Mouse (Mus musculus): Measurements from ENCODE around the gene Srpr. TPM values are rescaled to one million over a fixed set of nuclear protein-coding genes. Genes with fewer than 3 reads are reported as not detected.
A peak's percentile ranks its signal among the peaks of the same experiment; 100 is the strongest.

Srpr gene
- polyA plus RNA-seq, 1 experiment = 39.7 TPM

DNA sequence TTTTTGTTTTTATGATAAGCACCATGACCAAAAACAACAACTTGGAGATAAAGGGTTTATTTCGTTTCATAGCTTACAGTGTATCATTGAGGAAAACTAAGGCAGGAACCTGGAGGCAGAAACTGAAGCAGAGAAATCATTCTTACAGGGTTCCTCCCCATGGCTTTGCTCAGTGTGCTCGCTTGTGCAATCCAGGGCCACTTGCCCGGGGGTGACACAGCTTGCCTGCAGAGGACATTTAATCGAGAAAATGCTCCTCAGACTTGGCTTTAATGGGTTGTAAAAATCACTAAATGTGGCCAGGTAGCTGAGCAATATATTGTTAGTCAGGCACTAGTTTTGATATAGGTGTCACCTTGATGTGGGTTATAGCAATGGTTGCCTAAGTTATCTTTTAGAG is 78.5 kb downstream of the Srpr start:
- H3K27me3 ChIP-seq (ENCODE audit: control insufficient read depth, insufficient read depth, low read length) = no peaks in the 10 kb centered on the region
- H3K36me3 ChIP-seq (ENCODE audit: control insufficient read depth, insufficient read depth, low read length) = peaks cover 20% of the 10 kb centered on the region
- H3K4me3 ChIP-seq (ENCODE audit: low read depth, low read length) = no peak overlapping the region
- TF ChIP-seq CTCF (IDR thresholded peaks at IDR 0.05; ENCODE audit: extremely low read depth, insufficient read length, insufficient replicate concordance, low read depth, low read length) = no peak
- no peak for TF ChIP-seq POLR2A (IDR thresholded peaks at IDR 0.05; ENCODE audit: low read depth, low read length)
- WGBS = 86% methylated on average over 4 of the region's 4 CpGs
- no peak overlapping the region for H3K27ac ChIP-seq (ENCODE audit: insufficient read depth, low read depth, low read length)
- peaks cover 2% of the 10 kb centered on the region; the same call in 1 of the 2 replicates for H3K4me1 ChIP-seq (ENCODE audit: control insufficient read depth, insufficient read depth, insufficient read length, low read length)

DNA sequence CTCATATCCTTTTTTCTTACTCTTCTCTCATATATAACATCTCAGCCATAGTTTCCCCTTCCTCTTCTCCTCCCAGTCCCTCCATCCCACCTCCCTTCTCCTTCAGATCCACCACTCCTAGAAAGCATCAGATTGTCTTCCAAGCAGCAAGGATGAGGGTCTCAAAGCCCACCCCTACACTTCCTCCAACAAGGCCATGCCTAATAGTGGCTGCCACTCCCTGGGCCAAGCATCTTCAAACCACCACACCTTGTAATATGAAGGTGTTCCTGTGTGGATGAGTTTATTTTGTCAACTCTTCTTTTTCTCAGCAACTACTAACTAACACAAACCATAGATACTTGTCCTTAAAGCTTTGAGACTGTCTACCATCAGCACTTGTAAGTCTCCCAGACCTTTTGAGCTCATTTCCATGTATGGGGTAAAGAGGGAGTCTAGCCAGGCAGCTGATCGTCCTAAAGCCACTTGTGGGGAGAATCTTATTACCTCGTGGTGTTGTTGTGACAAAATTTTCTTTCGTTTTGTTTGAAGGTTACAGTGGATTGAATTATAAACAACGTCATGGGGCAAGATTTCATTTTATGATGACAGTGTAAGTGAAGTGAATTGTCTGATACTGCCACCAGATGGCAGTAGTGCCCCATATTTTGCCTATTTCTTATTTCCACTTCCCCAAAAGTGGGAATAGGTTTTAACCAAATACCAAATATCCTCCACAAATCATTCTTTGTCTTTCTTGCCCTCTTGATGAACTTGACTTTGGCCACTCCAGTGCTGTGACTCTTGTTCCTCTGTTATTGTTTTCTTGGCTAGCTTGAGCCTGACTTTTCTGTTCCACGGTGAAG is 82.3 kb downstream of the Srpr start:
- Histone ChIP-seq H3K27ac (ENCODE audit: insufficient read depth, low read depth, low read length) (no peak overlapping the region), H3K4me3 (ENCODE audit: low read depth, low read length) (no peak overlapping the region), H3K27me3 (ENCODE audit: control insufficient read depth, insufficient read depth, low read length) (no peaks in the 10 kb centered on the region), H3K4me1 (ENCODE audit: control insufficient read depth, insufficient read depth, insufficient read length, low read length) (peaks cover 3% of the 10 kb centered on the region; the same call in 1 of the 2 replicates), H3K36me3 (ENCODE audit: control insufficient read depth, insufficient read depth, low read length) (no peaks in the 10 kb centered on the region)
- WGBS = 18% methylated on average over 5 of the region's 5 CpGs
- no peak for TF ChIP-seq POLR2A (IDR thresholded peaks at IDR 0.05; ENCODE audit: low read depth, low read length)
- TF ChIP-seq CTCF (IDR thresholded peaks at IDR 0.05; ENCODE audit: extremely low read depth, insufficient read length, insufficient replicate concordance, low read depth, low read length) = no peak

DNA sequence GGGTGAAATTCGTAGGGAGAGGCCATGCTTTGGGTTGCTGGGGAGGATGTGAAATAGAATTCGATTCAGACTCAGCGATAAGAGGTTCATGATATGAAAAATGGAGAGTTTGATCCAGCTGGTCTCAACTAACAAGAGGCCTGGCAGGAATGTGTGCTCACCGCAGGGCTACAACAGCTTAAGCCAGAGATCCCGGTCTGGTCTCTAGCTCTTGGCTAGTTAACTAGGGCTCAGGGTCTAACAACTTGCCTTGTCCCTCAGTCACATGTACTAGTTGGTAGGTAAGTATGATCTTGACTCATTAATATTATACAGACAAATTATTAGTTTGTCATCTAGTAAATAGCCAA is 82.9 kb downstream of the Srpr start:
- H3K4me1 ChIP-seq (ENCODE audit: control insufficient read depth, insufficient read depth, insufficient read length, low read length) = peaks cover 3% of the 10 kb centered on the region; the same call in 1 of the 2 replicates
- no peaks in the 10 kb centered on the region for H3K27me3 ChIP-seq (ENCODE audit: control insufficient read depth, insufficient read depth, low read length)
- no peaks in the 10 kb centered on the region for H3K36me3 ChIP-seq (ENCODE audit: control insufficient read depth, insufficient read depth, low read length)
- no peak overlapping the region for H3K4me3 ChIP-seq (ENCODE audit: low read depth, low read length)
- 71% methylated on average over 5 of the region's 5 CpGs for WGBS
- no peak for TF ChIP-seq POLR2A (IDR thresholded peaks at IDR 0.05; ENCODE audit: low read depth, low read length)
- no peak for TF ChIP-seq CTCF (IDR thresholded peaks at IDR 0.05; ENCODE audit: extremely low read depth, insufficient read length, insufficient replicate concordance, low read depth, low read length)
- H3K27ac ChIP-seq (ENCODE audit: insufficient read depth, low read depth, low read length) = no peak overlapping the region

DNA sequence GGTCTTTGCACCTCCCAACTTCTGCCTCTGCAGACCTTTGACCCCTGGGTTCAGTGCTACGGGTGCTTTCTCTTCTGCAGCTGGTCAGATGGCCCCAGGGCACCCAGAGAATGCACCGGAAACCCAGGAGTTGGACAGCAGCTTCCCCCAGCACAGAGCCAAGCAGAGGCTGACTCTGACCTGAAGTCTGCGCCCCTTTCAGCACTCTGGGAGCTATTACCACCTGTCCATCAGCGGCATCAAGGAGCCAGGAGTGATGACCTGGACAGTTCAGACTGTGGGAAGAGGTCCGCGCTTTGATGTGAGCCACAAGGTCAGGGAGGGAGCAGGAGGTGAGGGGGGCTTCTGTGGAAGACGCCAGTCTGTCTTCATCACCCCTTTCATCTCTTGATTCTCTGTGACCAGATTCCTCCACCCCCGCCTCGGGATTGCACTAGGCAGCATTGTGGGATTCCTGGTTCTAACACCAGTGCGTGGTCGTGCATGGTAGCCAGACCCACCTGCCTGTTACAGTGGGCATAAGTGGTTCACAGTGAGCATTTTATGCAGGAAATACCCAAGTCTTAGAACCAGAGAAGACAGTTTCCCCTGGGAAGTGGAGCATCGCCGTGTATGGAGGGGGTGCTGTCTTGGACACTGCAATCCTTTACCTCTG is 83.6 kb downstream of the Srpr start:
- Histone ChIP-seq H3K27ac (ENCODE audit: insufficient read depth, low read depth, low read length) (no peak overlapping the region), H3K27me3 (ENCODE audit: control insufficient read depth, insufficient read depth, low read length) (no peaks in the 10 kb centered on the region), H3K4me1 (ENCODE audit: control insufficient read depth, insufficient read depth, insufficient read length, low read length) (peaks cover 3% of the 10 kb centered on the region; the same call in 1 of the 2 replicates), H3K36me3 (ENCODE audit: control insufficient read depth, insufficient read depth, low read length) (no peaks in the 10 kb centered on the region), H3K4me3 (ENCODE audit: low read depth, low read length) (no peak overlapping the region)
- WGBS = 87% methylated on average over 13 of the region's 13 CpGs
- TF ChIP-seq POLR2A (IDR thresholded peaks at IDR 0.05; ENCODE audit: low read depth, low read length) (no peak), CTCF (IDR thresholded peaks at IDR 0.05; ENCODE audit: extremely low read depth, insufficient read length, insufficient replicate concordance, low read depth, low read length) (no peak)

DNA sequence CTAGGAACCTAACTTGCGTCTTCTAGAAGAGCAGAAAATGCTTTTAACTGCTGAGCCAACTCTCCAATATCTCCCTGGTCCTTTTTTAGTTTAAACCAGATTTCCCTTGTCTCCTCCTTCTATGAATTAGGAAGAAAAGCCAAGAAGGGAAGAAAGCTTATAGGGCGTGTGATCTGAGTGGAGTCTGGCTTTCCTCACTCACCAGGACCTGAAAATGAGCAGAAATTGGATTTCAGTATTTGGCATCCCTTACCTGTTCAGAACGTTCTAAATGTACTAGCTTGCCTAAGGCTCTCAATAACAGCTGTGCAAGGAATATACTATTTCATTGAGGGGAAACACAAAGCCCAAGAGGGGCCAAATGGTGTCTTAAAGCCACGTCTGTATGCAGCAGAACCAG is 84.4 kb downstream of the Srpr start:
- H3K4me3 ChIP-seq (ENCODE audit: low read depth, low read length) = no peak overlapping the region
- H3K36me3 ChIP-seq (ENCODE audit: control insufficient read depth, insufficient read depth, low read length) = no peaks in the 10 kb centered on the region
- no peaks in the 10 kb centered on the region for H3K27me3 ChIP-seq (ENCODE audit: control insufficient read depth, insufficient read depth, low read length)
- TF ChIP-seq CTCF (IDR thresholded peaks at IDR 0.05; ENCODE audit: extremely low read depth, insufficient read length, insufficient replicate concordance, low read depth, low read length) (no peak), POLR2A (IDR thresholded peaks at IDR 0.05; ENCODE audit: low read depth, low read length) (no peak)
- H3K4me1 ChIP-seq (ENCODE audit: control insufficient read depth, insufficient read depth, insufficient read length, low read length) = peaks cover 6% of the 10 kb centered on the region; the same call in 1 of the 2 replicates
- 91% methylated on average over 4 of the region's 4 CpGs for WGBS
- H3K27ac ChIP-seq (ENCODE audit: insufficient read depth, low read depth, low read length) = no peak overlapping the region

DNA sequence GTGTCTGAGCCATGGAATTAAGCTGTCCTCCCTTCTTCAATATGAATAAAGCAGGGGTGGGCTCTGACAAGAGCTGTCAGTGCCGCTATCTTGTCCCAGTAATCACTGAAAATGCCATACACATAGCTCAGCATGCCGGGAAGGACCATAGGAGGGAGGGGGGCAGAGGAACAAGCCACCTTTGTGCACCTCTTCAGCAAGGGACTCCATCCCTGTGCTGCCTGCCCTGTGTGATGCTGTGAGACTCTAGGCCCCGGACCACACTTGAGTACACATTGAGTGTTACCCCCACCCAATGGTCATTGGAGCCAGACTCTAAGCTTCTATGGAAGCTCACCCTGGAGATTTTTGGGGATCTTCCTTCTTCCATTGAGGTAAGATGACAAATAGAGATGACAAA is 86.4 kb downstream of the Srpr start:
- peaks cover 18% of the 10 kb centered on the region for H3K4me1 ChIP-seq (ENCODE audit: control insufficient read depth, insufficient read depth, insufficient read length, low read length)
- 84% methylated on average over 3 of the region's 3 CpGs for WGBS
- no peaks in the 10 kb centered on the region for H3K27me3 ChIP-seq (ENCODE audit: control insufficient read depth, insufficient read depth, low read length)
- H3K27ac ChIP-seq (ENCODE audit: insufficient read depth, low read depth, low read length) = no peak overlapping the region
- TF ChIP-seq POLR2A (IDR thresholded peaks at IDR 0.05; ENCODE audit: low read depth, low read length) (no peak), CTCF (IDR thresholded peaks at IDR 0.05; ENCODE audit: extremely low read depth, insufficient read length, insufficient replicate concordance, low read depth, low read length) (no peak)
- H3K36me3 ChIP-seq (ENCODE audit: control insufficient read depth, insufficient read depth, low read length) = no peaks in the 10 kb centered on the region
- no peak overlapping the region for H3K4me3 ChIP-seq (ENCODE audit: low read depth, low read length)

DNA sequence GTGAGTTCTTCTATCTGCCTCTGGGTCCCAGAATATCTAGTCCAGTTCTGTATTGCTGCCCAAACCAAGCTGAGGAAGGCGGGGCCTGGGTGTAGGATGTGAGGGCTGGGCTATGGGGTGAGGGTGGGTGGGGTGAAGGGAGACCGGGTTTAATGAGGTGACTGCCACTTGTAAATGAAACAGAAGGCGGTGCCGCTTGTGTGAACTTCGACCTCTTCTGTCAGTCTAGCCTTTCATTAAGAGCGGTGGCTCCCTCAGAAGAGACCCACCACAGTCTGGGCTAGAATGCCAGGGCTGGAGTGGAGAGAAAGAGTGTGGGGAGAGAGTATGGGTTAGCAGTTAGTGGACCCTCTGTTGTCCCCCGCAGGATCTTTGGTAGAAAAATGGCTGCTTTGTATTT is 90.0 kb downstream of the Srpr start:
- H3K27ac ChIP-seq (ENCODE audit: insufficient read depth, low read depth, low read length) = peak overlapping the region; percentile 97
- no peaks in the 10 kb centered on the region for H3K27me3 ChIP-seq (ENCODE audit: control insufficient read depth, insufficient read depth, low read length)
- H3K4me3 ChIP-seq (ENCODE audit: low read depth, low read length) = no peak overlapping the region
- WGBS = 26% methylated on average over 7 of the region's 7 CpGs
- H3K4me1 ChIP-seq (ENCODE audit: control insufficient read depth, insufficient read depth, insufficient read length, low read length) = peaks cover 17% of the 10 kb centered on the region
- H3K36me3 ChIP-seq (ENCODE audit: control insufficient read depth, insufficient read depth, low read length) = no peaks in the 10 kb centered on the region
- TF ChIP-seq POLR2A (IDR thresholded peaks at IDR 0.05; ENCODE audit: low read depth, low read length) = no peak
- no peak for TF ChIP-seq CTCF (IDR thresholded peaks at IDR 0.05; ENCODE audit: extremely low read depth, insufficient read length, insufficient replicate concordance, low read depth, low read length)
